Mouse (Mus musculus) splenic B cell, adult 2 months (primary cell): ENCODE results near the gene Vmn2r87.
A peak's percentile ranks its signal among the peaks of the same experiment; 100 is the strongest.
"Not testable (repeated sequence)": the region's sequence is repeated elsewhere in the genome, so short reads cannot be mapped to it uniquely, and the experiment has no call there.

ENCODE experiments used
- DNase-seq: peaks from one replicate; pipeline ENCODE4 v3.0.0-alpha.2; 2011; ENCODE audit warnings: low read depth, low spot score
- H3K27me3 ChIP-seq: 2 replicates; pipeline ENCODE4 v1.6.1; 2012; ENCODE audit warnings: mild to moderate bottlenecking, low read length, moderate library complexity, mixed read lengths; ENCODE audit not compliant: control insufficient read depth, poor library complexity, insufficient read depth, severe bottlenecking
- H3K36me3 ChIP-seq: 2 replicates; pipeline ENCODE4 v1.6.1; 2012; ENCODE audit warnings: mild to moderate bottlenecking, low read length, moderate library complexity, mixed read lengths; ENCODE audit not compliant: control insufficient read depth, poor library complexity, insufficient read depth, severe bottlenecking

Gene Vmn2r87

DNA sequence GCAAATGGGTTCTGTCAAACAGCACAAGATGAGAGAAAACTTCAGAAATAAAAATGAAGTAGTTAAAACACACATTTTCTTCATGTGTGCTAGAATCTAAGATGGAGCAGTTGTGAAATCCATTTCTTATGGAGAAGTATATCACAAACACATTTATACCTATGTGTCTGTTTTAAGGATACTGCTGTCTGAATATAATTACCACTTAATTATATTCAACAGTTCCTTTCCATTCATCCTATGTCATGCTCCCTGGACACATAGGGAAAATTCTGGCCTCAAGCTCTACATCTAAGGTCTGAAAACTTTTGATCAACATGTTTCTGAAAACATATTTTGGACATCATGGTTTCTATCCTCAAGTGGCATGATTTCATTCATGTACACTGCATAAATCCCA lies at the start of gene Vmn2r87:
Vmn2r87 (minus strand) TSS at position 101 of the 400 bp plus-strand sequence.
- no peaks in the 10 kb centered on the region for H3K36me3 ChIP-seq
- DNase-seq = no peak

DNA sequence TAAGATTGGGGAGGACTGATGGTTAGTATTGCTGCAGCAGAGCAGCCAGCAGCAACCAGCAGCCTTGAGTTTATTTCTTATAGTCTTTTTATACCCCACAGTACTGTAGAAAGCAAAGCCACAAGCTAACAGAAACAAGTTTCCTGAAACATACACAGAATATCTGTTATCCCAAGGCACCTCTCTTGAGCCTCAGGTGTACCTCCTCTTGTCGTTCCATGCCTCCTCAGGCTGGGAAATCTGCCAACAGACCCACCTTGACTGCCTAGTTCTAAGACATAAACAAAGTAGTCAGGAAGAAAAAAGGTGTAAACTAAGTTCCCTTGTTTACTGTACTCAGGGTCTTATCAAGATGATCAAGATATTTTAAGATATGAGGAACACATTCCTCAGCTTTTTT lies 47.1 kb upstream of the Vmn2r87 start:
- DNase-seq, H3K27me3 ChIP-seq, H3K36me3 ChIP-seq: not testable (repeated sequence)

More for the DNA sequence above, at the start of gene Vmn2r87:
- no peaks in the 10 kb centered on the region for H3K27me3 ChIP-seq

DNA sequence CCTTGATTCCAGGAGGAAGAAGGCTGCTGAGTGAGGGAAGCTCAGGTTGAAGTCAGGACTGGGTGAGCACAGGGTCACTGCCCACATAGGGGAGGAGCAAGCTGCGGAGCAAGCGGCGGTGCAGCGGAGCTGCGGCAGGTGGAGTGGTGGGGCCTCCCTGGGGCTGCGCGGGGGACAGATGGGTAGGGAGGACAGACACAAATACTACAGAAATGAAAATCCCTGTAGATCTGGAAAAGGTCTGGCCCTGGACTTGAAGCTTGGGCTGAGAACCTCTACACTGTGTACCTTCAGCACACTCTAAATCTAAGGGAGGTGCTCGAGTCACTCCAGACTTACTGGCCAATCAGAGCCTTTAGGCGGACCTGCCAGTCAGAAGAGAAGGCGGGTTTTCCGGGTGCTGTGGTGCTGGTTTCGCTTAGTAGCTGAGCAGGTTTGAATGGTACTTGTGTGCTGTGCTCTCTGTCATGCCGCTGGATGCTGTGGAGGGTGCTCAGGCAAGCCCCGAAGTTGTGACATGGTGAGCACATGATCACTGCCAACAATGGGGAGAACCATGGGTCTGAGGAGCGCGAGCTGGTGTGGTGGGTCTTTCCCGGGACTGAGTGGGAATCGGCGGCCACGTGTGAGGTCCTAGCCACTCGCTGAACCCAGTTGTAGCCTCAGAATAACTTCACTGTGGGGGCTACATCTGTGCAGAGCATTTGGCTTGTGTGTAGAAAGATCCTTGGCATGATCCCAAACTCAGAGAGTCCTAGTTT lies 44.9 kb upstream of the Vmn2r87 start:
- H3K27me3 ChIP-seq, H3K36me3 ChIP-seq: not testable (repeated sequence)
- peak; percentile 82 for DNase-seq

DNA sequence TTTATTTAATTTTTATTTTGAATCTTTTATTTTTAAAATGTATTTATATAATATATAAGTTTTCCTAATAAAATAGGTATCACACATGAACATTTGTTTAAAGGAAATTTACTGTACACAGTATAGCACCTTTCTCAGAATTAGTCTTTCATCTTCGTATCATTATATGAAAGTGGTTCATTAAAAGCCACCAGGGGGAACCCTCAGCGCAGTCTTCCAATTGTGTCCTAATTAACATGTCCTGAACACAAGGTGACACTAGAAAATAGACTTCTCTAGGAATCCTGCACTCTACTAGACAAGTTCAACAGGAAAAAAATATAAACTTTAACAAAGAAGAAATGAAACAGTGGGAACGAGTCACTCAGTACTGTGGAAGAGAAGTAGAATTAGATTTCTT lies 38.9 kb upstream of the Vmn2r87 start:
- peak; percentile 55 for DNase-seq

DNA sequence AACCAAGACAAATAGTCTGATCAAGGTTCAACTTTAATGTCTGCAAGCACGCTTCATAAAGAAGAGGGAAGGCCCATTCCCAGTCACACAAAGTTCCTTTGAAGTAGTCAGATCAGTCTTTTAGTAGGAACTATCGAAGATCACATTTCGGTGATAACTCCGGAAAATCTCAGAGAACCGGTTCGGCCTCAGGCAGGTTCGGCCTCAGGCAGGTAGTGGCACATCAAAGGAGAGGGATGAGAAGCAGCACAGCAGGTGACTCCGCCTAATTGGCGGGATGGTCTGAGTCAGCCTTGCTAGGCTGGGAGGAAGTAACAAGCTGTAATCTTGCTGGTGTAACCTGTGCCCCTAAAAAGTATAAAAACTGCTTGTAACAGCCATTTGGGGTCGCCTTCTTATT lies 30.7 kb upstream of the Vmn2r87 start:
- Histone ChIP-seq H3K36me3 (no peaks in the 10 kb centered on the region), H3K27me3 (no peaks in the 10 kb centered on the region)
- no peak for DNase-seq

More for the DNA sequence above, 38.9 kb upstream of the Vmn2r87 start:
- no peaks in the 10 kb centered on the region for H3K27me3 ChIP-seq
- H3K36me3 ChIP-seq = no peaks in the 10 kb centered on the region

DNA sequence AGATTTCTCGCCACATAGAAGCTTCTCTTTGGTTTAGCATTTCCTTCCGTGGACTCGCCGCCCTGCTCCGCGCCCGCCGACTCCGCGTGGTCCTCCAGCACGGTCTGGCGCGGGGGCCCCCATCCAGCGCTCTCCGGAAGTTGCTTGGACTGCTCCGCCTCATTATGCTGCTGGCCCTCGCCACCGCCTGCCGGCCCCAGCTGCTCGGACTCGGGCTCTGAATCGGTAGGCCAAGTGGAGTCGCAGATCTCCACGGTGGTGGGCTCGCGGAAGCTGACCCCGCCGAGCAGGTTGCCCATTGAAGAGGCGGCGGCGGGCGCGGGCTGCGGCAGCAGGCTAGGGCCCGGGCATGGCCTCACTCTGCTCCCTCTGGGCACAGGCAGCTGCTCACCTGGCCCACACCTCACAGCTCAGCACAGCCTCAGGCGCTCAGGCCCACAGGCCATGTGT lies 26.9 kb downstream of the Vmn2r87 start:
- no peak for DNase-seq
- Histone ChIP-seq H3K27me3 (no peaks in the 10 kb centered on the region), H3K36me3 (no peaks in the 10 kb centered on the region)

DNA sequence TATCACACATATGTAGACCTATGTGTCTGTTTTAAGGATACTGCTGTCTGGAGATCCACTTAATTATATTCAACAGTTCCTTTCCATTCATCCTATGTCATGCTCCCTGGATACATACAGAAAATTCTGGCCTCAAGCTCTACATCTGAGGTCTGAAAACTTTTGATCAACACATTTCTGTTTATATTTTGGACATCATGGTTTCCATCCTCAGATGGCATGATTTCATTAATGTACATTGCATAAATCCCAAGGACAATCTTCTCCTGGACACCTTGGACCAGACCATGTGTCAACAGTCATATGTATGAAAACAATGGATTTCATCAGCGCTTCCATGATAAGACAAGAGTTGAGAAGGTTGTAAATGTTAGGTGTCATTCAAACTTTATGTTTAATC lies 41.2 kb downstream of the Vmn2r87 start, which contains the start of gene Vmn2r86:
Vmn2r86 (minus strand) TSS at position 101 of the 400 bp plus-strand sequence.
- not testable (repeated sequence) for H3K36me3 ChIP-seq

DNA sequence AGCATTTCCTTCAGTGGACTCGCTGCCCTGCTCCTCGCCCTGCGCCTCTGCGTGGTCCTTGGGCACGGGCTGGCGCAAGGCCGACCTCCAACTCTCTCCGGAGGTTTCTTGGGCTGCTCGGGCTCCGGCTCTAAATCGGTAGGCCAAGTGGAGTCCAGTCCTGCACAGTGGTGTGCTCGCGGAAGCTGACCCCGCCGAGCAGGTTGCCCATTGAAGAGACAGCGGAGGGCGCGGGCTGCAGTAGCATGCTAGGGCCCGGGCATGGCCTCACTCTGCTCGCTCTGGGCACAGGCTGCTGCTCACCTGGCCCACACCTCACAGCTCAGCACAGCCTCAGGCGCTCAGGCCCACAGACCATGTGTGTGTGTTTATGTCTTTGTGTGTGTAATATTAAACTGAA lies 52.4 kb downstream of the Vmn2r87 start:
- no peaks in the 10 kb centered on the region for H3K27me3 ChIP-seq
- DNase-seq = no peak
- H3K36me3 ChIP-seq = no peaks in the 10 kb centered on the region

More for the DNA sequence above, 41.2 kb downstream of the Vmn2r87 start, which contains the start of gene Vmn2r86:
- not testable (repeated sequence) for DNase-seq, H3K27me3 ChIP-seq

DNA sequence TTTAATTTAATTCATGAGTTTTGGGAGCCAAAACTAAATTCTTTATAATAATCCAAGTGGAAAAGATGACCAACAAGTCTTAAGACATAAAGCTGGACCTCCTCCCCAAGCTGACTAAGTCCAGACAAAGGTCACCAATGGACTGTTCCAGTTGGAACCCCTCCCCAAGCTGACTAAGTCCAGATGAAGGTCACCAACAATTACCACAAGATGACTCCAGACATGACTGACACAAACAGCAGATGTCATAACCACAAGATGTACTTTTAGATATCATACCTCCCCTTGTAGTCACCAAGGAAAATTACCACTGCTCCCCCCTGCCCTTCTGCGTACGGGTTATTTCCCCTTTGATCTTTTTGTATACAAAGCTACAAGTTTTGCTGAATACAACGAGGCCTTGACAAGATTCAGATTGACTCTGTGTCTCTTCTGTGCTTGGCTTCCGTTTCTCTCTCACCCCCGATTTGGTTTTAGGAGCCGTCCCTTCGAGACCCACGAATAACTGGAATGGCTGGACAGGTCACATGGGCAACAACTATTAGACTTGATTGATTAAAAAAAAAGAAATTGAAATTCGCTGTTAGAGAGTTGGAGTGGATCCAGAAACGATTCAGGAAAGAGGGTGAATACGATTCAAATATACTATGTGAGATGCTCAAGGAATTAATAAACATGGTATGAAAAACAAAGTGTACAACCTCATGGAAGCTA lies 62.9 kb downstream of the Vmn2r87 start:
- not testable (repeated sequence) for H3K27me3 ChIP-seq, H3K36me3 ChIP-seq, DNase-seq

DNA sequence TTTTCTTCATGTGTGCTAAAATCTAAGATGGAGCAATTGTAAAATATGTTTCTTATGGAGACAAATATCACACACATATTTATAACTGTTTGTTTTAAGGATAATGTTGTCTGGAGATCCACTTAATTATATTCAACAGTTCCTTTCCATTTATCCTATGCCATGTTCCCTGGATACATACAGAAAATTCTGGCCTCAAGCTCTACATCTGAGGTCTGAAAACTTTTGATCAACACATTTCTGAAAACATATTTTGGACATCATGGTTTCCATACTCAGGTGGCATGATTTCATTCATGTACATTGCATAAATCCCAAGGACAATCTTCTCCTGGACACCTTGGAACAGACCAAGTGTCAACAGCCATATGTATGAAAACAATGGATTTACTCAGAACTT lies 67.6 kb downstream of the Vmn2r87 start, which contains the start of gene Vmn2r85:
Vmn2r85 (minus strand) TSS at position 101 of the 400 bp plus-strand sequence.
- not testable (repeated sequence) for DNase-seq, H3K27me3 ChIP-seq, H3K36me3 ChIP-seq

DNA sequence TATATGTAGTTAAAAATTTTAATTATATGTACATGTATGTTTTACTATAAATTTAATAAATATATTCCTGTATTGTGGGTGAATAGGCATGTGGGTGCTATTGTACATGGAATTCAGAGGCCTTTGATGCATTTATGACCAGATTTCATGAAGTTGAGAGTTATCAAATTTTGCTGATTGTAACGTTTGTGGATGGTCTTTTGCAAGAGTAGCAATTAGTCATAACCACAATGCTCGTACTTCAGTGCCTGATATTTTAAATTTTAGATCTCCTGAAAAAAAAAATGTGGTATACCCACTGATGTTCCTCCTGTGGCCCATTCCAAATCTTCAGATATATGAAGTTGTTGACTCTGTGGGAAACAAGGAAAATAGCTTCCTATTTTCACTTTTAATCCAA lies 74.8 kb downstream of the Vmn2r87 start:
- DNase-seq, H3K36me3 ChIP-seq, H3K27me3 ChIP-seq: not testable (repeated sequence)
